Mouse (Mus musculus) kidney, adult 2 months (tissue): ENCODE measurements around the gene Kcnmb3. TPM values are rescaled to one million over a fixed set of nuclear protein-coding genes. Genes with fewer than 3 reads are reported as not detected.

Source experiments
- DNase-seq: peaks from one replicate; pipeline ENCODE4 v3.0.0; 2021
- H3K27ac ChIP-seq: fragments of 200-500 bp; 2 replicates; pipeline ENCODE4 v1.5.1; 2012; ENCODE audit warnings: low read depth, low read length, control low read depth, inconsistent platforms; ENCODE audit not compliant: insufficient read depth
- H3K27me3 ChIP-seq: fragments of 200-500 bp; replicated peaks from 2 replicates; pipeline ENCODE4 v1.6.1; 2012; ENCODE audit warnings: mild to moderate bottlenecking, moderate library complexity, low read length, inconsistent platforms; ENCODE audit not compliant: control insufficient read depth, insufficient read depth
- H3K36me3 ChIP-seq: fragments of 200-500 bp; 2 replicates; pipeline ENCODE4 v1.6.1; 2012; ENCODE audit warnings: mild to moderate bottlenecking, moderate library complexity, low read length, inconsistent platforms; ENCODE audit not compliant: control insufficient read depth, insufficient read depth
- H3K4me1 ChIP-seq: fragments of 200-500 bp; 2 replicates; pipeline ENCODE4 v1.6.1; 2011; ENCODE audit warnings: low read length; ENCODE audit not compliant: control insufficient read depth, insufficient read depth
- H3K4me3 ChIP-seq: fragments of 200-500 bp; 2 replicates; pipeline ENCODE4 v1.5.1; 2011; ENCODE audit warnings: mild to moderate bottlenecking, low read depth, low read length, control low read depth; ENCODE audit not compliant: insufficient read depth
- CTCF ChIP-seq: fragments of 200-500 bp; conservative IDR thresholded peaks from 2 replicates; pipeline ENCODE4 v1.5.1; 2011; ENCODE audit warnings: low read depth, mild to moderate bottlenecking, control low read depth, low read length, moderate library complexity, mixed read lengths; ENCODE audit not compliant: insufficient read depth, insufficient read length
- POLR2A ChIP-seq: fragments of 200-500 bp; IDR thresholded peaks from one replicate; pipeline ENCODE4 v1.6.1; 2011; ENCODE audit warnings: low read depth, low read length, control low read depth
- WGBS: fragments of 180-500 bp; shearing (Covaris S2); methylation state at CpG from one replicate; pipeline ENCODE4 v1.1.7; 2018; 5-methylcytosine and 5-hydroxymethylcytosine counted together
- polyA plus RNA-seq: library from polyadenylated mRNA; depleted of rRNA; stranded (reverse); fragments of >200 nt; gene quantifications from 2 replicates; pipeline ENCODE4 v1.2.3, GENCODE M21; 2012

Gene Kcnmb3
- polyA plus RNA-seq, 1 experiment = 0.05 TPM

DNA sequence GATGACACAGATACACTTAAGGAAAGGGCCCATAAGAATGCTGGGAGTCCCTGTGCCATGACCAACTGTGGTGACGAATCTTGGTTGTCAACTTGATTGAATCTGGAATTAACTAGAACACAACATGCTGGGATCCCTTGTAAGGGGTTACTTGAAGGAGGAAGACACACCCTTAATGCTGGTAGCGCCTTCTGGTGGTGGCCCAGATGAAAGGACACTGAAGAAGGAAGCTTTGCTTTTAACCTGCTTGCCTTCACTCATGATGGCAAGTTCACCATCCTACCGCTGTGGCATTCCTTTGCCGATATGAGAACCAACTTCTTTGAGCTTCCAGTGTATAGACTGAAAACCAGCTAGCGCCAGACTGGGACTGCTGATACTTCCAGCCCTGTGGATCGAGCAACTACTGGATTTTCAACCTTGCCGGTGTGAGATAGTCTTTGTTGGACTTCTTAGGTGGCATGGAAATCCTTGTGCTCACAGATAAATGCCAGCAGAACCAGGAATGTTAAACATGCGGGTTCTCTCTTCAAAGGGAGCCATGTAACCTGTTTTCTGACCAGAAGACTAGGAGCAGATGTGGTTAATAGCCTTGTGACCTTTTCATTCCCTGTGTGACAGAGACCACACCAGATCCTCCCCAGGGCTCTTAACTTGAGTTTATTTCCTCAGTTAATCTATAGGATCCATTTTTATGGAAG lies 2.5 kb upstream of the Kcnmb3 start:
- no peaks in the 10 kb centered on the region for H3K36me3 ChIP-seq
- 74% methylated on average over 8 of the region's 8 CpGs for WGBS
- peak overlapping the region; percentile 32; the same call in 1 of the 2 replicates for H3K27ac ChIP-seq
- no peak overlapping the region for H3K4me3 ChIP-seq
- no peak for DNase-seq
- H3K27me3 ChIP-seq = no peaks in the 10 kb centered on the region
- peaks cover 15% of the 10 kb centered on the region for H3K4me1 ChIP-seq
- TF ChIP-seq POLR2A (no peak), CTCF (peak; percentile 28; the same call in 1 of the 2 replicates)

GRCm38 (mm10) chr3:32490928-32491315 lies 1.1 kb downstream of the Kcnmb3 start:
- TF ChIP-seq POLR2A = no peak
- no peak for TF ChIP-seq CTCF
- no peak overlapping the region for H3K27ac ChIP-seq
- peaks cover 10% of the 10 kb centered on the region for H3K4me1 ChIP-seq
- no peak overlapping the region for H3K4me3 ChIP-seq
- no peak for DNase-seq
- no peaks in the 10 kb centered on the region for H3K36me3 ChIP-seq
- no peaks in the 10 kb centered on the region for H3K27me3 ChIP-seq

DNA sequence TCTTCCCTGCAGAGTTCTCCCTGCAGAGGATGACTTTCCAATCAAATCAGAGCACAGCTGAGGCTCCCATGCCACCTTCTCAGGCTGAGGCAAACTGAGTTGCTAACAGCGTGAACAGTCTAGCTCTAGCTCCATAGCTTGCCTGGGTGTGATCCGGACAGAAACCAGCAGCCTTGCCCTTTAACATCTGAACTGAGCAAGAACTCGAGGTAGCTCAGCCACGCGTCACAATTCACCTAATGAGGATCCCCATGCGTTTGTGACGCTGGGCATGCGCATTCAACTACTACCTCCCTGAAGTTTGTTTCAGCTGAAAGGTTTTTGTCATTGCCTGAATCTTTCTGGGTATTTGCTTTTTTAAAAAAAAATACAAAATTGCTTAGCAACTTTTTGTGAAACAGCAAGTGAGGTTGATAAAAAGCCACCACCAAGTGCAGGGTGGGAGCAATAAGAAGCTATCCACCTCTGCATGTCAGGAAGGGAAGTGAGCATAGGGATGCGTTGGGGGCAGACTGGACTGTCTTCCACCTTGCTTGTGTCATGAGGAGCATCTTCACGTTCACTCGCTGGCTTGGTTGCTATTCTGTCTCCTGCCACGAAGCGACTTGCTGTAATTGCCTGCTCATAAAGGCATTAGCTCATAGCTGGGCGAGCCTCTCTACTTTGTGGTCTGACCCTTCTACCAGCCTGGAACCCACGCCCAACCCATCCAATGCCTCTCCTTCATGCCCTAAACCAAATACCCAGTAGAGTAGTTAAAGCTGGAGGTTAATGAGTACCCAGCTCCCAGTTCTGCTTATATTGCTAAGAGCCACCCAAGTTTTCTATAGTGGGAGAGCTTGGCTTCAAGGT lies 1.7 kb downstream of the Kcnmb3 start:
- H3K27ac ChIP-seq = no peak overlapping the region
- H3K4me1 ChIP-seq = peaks cover 9% of the 10 kb centered on the region
- no peak overlapping the region for H3K4me3 ChIP-seq
- TF ChIP-seq POLR2A (no peak), CTCF (no peak)
- no peaks in the 10 kb centered on the region for H3K36me3 ChIP-seq
- H3K27me3 ChIP-seq = no peaks in the 10 kb centered on the region
- 44% methylated on average over 15 of the region's 15 CpGs for WGBS
- DNase-seq = no peak

GRCm38 (mm10) chr3:32488172-32488571 lies 3.9 kb downstream of the Kcnmb3 start:
- peaks cover 6% of the 10 kb centered on the region for H3K4me1 ChIP-seq
- WGBS = 93% methylated on average over 6 of the region's 6 CpGs
- TF ChIP-seq CTCF = no peak
- no peak for TF ChIP-seq POLR2A
- no peak overlapping the region for H3K27ac ChIP-seq
- DNase-seq = no peak
- H3K36me3 ChIP-seq = no peaks in the 10 kb centered on the region
- H3K27me3 ChIP-seq = no peaks in the 10 kb centered on the region
- no peak overlapping the region for H3K4me3 ChIP-seq

DNA sequence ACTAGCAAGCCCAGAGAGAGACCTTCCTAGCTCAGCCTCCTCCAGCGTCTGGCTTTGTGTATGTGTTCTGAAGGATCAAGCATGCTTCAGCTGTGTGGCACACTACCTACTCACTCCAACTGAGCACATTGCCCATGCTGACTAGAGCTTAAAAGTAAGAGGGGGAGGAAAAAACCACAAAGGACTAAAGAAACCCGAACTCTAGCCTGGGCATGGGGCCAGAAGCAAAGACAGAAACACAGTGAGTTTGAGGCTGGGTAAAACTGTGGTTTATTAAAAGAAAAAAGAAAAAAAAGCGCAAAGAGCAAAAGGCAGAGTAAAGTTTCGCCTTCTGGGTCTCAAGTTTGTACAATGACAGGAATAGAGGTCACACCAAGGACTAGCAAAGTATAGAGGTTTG lies 5.5 kb downstream of the Kcnmb3 start:
- Histone ChIP-seq H3K4me3 (no peak overlapping the region), H3K27ac (peak overlapping the region; percentile 30; the same call in 1 of the 2 replicates), H3K36me3 (no peaks in the 10 kb centered on the region), H3K27me3 (no peaks in the 10 kb centered on the region), H3K4me1 (no peaks in the 10 kb centered on the region)
- peak; percentile 75 for DNase-seq
- WGBS = 61% methylated on average over 4 of the region's 4 CpGs
- TF ChIP-seq POLR2A (no peak), CTCF (no peak)

DNA sequence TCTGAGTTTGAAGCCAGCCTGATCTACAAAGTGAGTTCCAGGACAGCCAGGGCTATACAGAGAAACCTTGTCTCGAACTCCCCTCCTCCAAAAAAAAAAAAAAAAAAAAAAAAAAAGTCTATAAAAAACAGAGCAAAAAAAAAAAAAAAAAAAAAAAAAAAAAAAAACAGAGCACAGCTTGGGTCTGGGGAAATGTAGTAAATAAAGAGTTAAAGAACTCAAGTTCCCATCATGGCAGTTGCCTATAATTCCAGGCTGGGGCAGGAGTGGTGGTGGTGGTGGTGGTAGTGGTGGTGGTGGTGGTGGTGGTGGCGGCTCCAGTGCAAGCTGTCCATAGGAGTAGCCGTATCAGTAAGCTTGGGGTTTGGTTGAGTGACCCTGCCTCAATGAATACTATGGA lies 9.0 kb downstream of the Kcnmb3 start:
- Histone ChIP-seq H3K36me3 (no peaks in the 10 kb centered on the region), H3K27ac (no peak overlapping the region), H3K4me3 (no peak overlapping the region), H3K27me3 (no peaks in the 10 kb centered on the region), H3K4me1 (no peaks in the 10 kb centered on the region)
- WGBS = 84% methylated on average over 3 of the region's 3 CpGs
- DNase-seq = no peak
- no peak for TF ChIP-seq POLR2A
- no peak for TF ChIP-seq CTCF

- WGBS = 88% methylated on average over 7 of the region's 7 CpGs
- H3K36me3 ChIP-seq = no peaks in the 10 kb centered on the region
- DNase-seq = no peak
- H3K27ac ChIP-seq = no peak overlapping the region
- H3K4me1 ChIP-seq = no peaks in the 10 kb centered on the region
- no peak for TF ChIP-seq CTCF
- no peak for TF ChIP-seq POLR2A
- H3K27me3 ChIP-seq = no peaks in the 10 kb centered on the region
- no peak overlapping the region for H3K4me3 ChIP-seq
Measured at GRCm38 (mm10) chr3:32479961-32480360, 12.1 kb downstream of the Kcnmb3 start.
